28 mouse cellular contexts compared by ENCODE assay signal in genomic region chr4:111701381-111701780, GRCm38 (mm10).
"Had no signal": no experiment of that assay in that cellular context is flagged by ENCODE, and none has a peak within 500 bp of the region (broad histone marks: within the 10 kb centered on the region; RNA-seq: fewer than 3 reads in every experiment).

No protein-coding gene starts in this region.

- H3K9me3 ChIP-seq: embryonic facial prominence, embryonic 10.5 days; embryonic facial prominence, embryonic 12.5 days; embryonic facial prominence, embryonic 13.5 days; embryonic facial prominence, embryonic 15.5 days; forebrain, embryonic 10.5 days; forebrain, embryonic 12.5 days; forebrain, embryonic 13.5 days; forebrain, embryonic 15.5 days had no signal

- H3K4me3 ChIP-seq: embryonic facial prominence, embryonic 10.5 days; embryonic facial prominence, embryonic 12.5 days; embryonic facial prominence, embryonic 13.5 days; embryonic facial prominence, embryonic 15.5 days; erythroblast, embryonic 14.5 days; forebrain, embryonic 10.5 days; forebrain, embryonic 12.5 days; forebrain, embryonic 13.5 days; forebrain, embryonic 15.5 days; gastrocnemius, adult 2 months had no signal

- H3K9ac ChIP-seq: embryonic facial prominence, embryonic 12.5 days; embryonic facial prominence, embryonic 13.5 days; embryonic facial prominence, embryonic 15.5 days; forebrain, embryonic 12.5 days; forebrain, embryonic 13.5 days; forebrain, embryonic 15.5 days; forebrain, postnatal 0 days had no signal

- H3K4me2 ChIP-seq: embryonic facial prominence, embryonic 12.5 days; embryonic facial prominence, embryonic 13.5 days; embryonic facial prominence, embryonic 15.5 days; forebrain, embryonic 12.5 days; forebrain, embryonic 13.5 days; forebrain, embryonic 15.5 days had no signal

- ATAC-seq: forebrain, embryonic 13.5 days; forebrain, embryonic 14.5 days; forebrain, embryonic 15.5 days; forebrain, embryonic 16.5 days; forebrain, postnatal 0 days had no signal

- H3K36me3 ChIP-seq: embryonic facial prominence, embryonic 10.5 days; embryonic facial prominence, embryonic 12.5 days; embryonic facial prominence, embryonic 13.5 days; embryonic facial prominence, embryonic 15.5 days; forebrain, embryonic 10.5 days; forebrain, embryonic 12.5 days; forebrain, embryonic 15.5 days had no signal

- H3K27me3 ChIP-seq: embryonic facial prominence, embryonic 12.5 days; embryonic facial prominence, embryonic 13.5 days; embryonic facial prominence, embryonic 15.5 days; forebrain, embryonic 12.5 days; forebrain, embryonic 13.5 days; forebrain, embryonic 15.5 days had no signal

- DNase-seq: cerebellum, adult 18-20 months; cerebellum, adult 2 months; cerebellum, adult 8-10 months; cerebellum, adult 9-10 months; cerebellum, adult 9-11 months; cerebellum, postnatal 10 days; cerebellum, postnatal 14 days; cerebellum, postnatal 25 days; cerebellum, postnatal 36 days; embryo, embryonic 11 days; forebrain, postnatal 0 days; gastrocnemius, adult 2 months; gastrocnemius, postnatal 10 days; gastrocnemius, postnatal 14 days; gastrocnemius, postnatal 25 days; gastrocnemius, postnatal 36 days; heart, adult 11 months had no signal

- H3K27ac ChIP-seq: embryonic facial prominence, embryonic 10.5 days; embryonic facial prominence, embryonic 12.5 days; embryonic facial prominence, embryonic 13.5 days; embryonic facial prominence, embryonic 15.5 days; forebrain, embryonic 10.5 days; forebrain, embryonic 12.5 days; forebrain, embryonic 13.5 days; forebrain, embryonic 15.5 days; gastrocnemius, adult 2 months had no signal

- H3K4me1 ChIP-seq: embryonic facial prominence, embryonic 10.5 days; embryonic facial prominence, embryonic 12.5 days; embryonic facial prominence, embryonic 13.5 days; embryonic facial prominence, embryonic 15.5 days; forebrain, embryonic 10.5 days; forebrain, embryonic 12.5 days; forebrain, embryonic 13.5 days; forebrain, embryonic 15.5 days had no signal
